Mouse (Mus musculus): ENCODE results near the gene Gpr182. TPM values are rescaled to one million over a fixed set of nuclear protein-coding genes. Genes with fewer than 3 reads are reported as not detected.

Gpr182 gene
- total and polyA plus RNA-seq, 3 experiments = 0.04 to 0.58 TPM; not detected in 1

- peak; percentile 86 for TF ChIP-seq SMC3 (IDR thresholded peaks at IDR 0.05; ENCODE audit: low read depth, low read length)
Observed at GRCm38 (mm10) chr10:127734434-127734833, 17.1 kb downstream of the Gpr182 start (continued).

GRCm38 (mm10) chr10:127731397-127731796 is 20.1 kb downstream of the Gpr182 start:
- Histone ChIP-seq H3K27me3 (ENCODE audit: control insufficient read depth in 1 of 2, insufficient read depth in 2 of 2, low read length in 2 of 2) (peaks cover 0 to 2% of the 10 kb centered on the region in 2 experiments; a peak in 1 of 4 replicates), H3K4me1 (ENCODE audit: control insufficient read depth in 1 of 2, insufficient read depth in 2 of 2, low read length in 2 of 2) (peaks cover 19 to 38% of the 10 kb centered on the region in 2 experiments), H3K4me3 (ENCODE audit: control insufficient read depth in 1 of 2, insufficient read depth in 1 of 2, low read depth in 2 of 2, low read length in 2 of 2) (peak overlapping the region; percentile 2 to 50; a peak in 2 of 4 replicates), H3K36me3 (ENCODE audit: control insufficient read depth in 1 of 2, insufficient read depth in 2 of 2, low read length in 2 of 2) (peaks cover 0 to 17% of the 10 kb centered on the region in 2 experiments; a peak in 2 of 4 replicates), H3K27ac (ENCODE audit: control insufficient read depth, low read depth, low read length) (peak overlapping the region; percentile 76; the same call in 1 of the 2 replicates), H3K9me3 (replicated peaks; ENCODE audit: insufficient read depth, low read length) (no peaks in the 10 kb centered on the region), H3K79me2 (ENCODE audit: control insufficient read depth, insufficient read depth, low read length, poor library complexity) (no peaks in the 10 kb centered on the region), H3K9ac (ENCODE audit: control insufficient read depth, low read depth, low read length, poor library complexity, severe bottlenecking) (no peak overlapping the region)
- peak; percentile 70 for DNase-seq (ENCODE audit: low read depth, low spot score)
- TF ChIP-seq EP300 (IDR thresholded peaks at IDR 0.05; ENCODE audit: low read depth in 1 of 2, low read length in 2 of 2) = peak in 1 of 2 experiments; percentile 20; a peak in 2 of 4 replicates
- no peak for TF ChIP-seq RAD21 (IDR thresholded peaks at IDR 0.05; ENCODE audit: low read depth, low read length)
- TF ChIP-seq TCF12 (IDR thresholded peaks at IDR 0.05; ENCODE audit: low read depth, low read length) = peak; percentile 33; the same call in 1 of the 2 replicates
- peak; percentile 68; the same call in 1 of the 2 replicates for TF ChIP-seq RCOR1 (IDR thresholded peaks at IDR 0.05; ENCODE audit: low read depth, low read length)
- TF ChIP-seq ZNF384 (IDR thresholded peaks at IDR 0.05; ENCODE audit: low read depth, low read length) = 0 out of 2 replicates have a peak, but pooled peaks have one; percentile 12
- no peak for TF ChIP-seq KAT2A (conservative IDR thresholded peaks at IDR 0.05; ENCODE audit: low read depth, low read length)
- 0 out of 2 replicates have a peak, but pooled peaks have one; percentile 13 for TF ChIP-seq ELF1 (IDR thresholded peaks at IDR 0.05; ENCODE audit: low read depth, low read length)
- TF ChIP-seq CTCF (IDR thresholded peaks at IDR 0.05 in 2 of 3, conservative IDR thresholded peaks at IDR 0.05 in 1 of 3; ENCODE audit: control insufficient read depth in 1 of 3, insufficient read depth in 1 of 3, low read depth in 2 of 3, low read length in 3 of 3, poor library complexity in 1 of 3, severe bottlenecking in 1 of 3) = no peak
- TF ChIP-seq TBP (IDR thresholded peaks at IDR 0.05; ENCODE audit: low read depth, low read length) = peak; percentile 17; the same call in 1 of the 2 replicates
- no peak for TF ChIP-seq MEF2A (IDR thresholded peaks at IDR 0.05; ENCODE audit: extremely low read depth, insufficient replicate concordance, low read depth, low read length, poor library complexity, severe bottlenecking)
- no peak for TF ChIP-seq CHD2 (IDR thresholded peaks at IDR 0.05; ENCODE audit: low read length)
- no peak for TF ChIP-seq MYB (IDR thresholded peaks at IDR 0.05; ENCODE audit: low read depth, low read length)
- no peak for TF ChIP-seq JUND (IDR thresholded peaks at IDR 0.05; ENCODE audit: low read depth, low read length)
- TF ChIP-seq E2F4 (IDR thresholded peaks at IDR 0.05; ENCODE audit: borderline replicate concordance, low read depth, low read length) = no peak
- no peak for TF ChIP-seq GABPA (IDR thresholded peaks at IDR 0.05; ENCODE audit: low read depth, low read length)
- TF ChIP-seq MAZ (IDR thresholded peaks at IDR 0.05; ENCODE audit: low read depth, low read length) = no peak
- no peak for TF ChIP-seq ZMIZ1 (IDR thresholded peaks at IDR 0.05; ENCODE audit: low read depth, low read length)
- no peak for TF ChIP-seq USF2 (IDR thresholded peaks at IDR 0.05; ENCODE audit: borderline replicate concordance in 1 of 2, insufficient read depth in 1 of 2, low read depth in 1 of 2, low read length in 2 of 2)
- no peak for TF ChIP-seq ZC3H11A (IDR thresholded peaks at IDR 0.05; ENCODE audit: low read depth, low read length)
- 0 out of 2 replicates have a peak, but pooled peaks have one; percentile 15 for TF ChIP-seq HCFC1 (IDR thresholded peaks at IDR 0.05; ENCODE audit: low read depth, low read length)
- no peak for TF ChIP-seq MAX (IDR thresholded peaks at IDR 0.05; ENCODE audit: low read length)
- no peak for TF ChIP-seq POLR2AphosphoS2 (IDR thresholded peaks at IDR 0.05; ENCODE audit: low read length)
- TF ChIP-seq MXI1 (IDR thresholded peaks at IDR 0.05; ENCODE audit: low read depth, low read length) = no peak; the same call in 1 of the 2 replicates
- no peak for TF ChIP-seq MYC (IDR thresholded peaks at IDR 0.05; ENCODE audit: low read depth, low read length)
- peak; percentile 38 for TF ChIP-seq ETS1 (IDR thresholded peaks at IDR 0.05; ENCODE audit: low read depth, low read length)

Measured in MEL (cell line).